Mouse (Mus musculus) stomach, embryonic 16.5 days (tissue): Measurements from ENCODE around the gene Agtrap. TPM values are rescaled to one million over a fixed set of nuclear protein-coding genes. Genes with fewer than 3 reads are reported as not detected.
A peak's percentile ranks its signal among the peaks of the same experiment; 100 is the strongest.

Experiments
- ATAC-seq: fragments of 200-750 bp; cut with Nextera tagmentation; 2 replicates; pipeline ENCODE4 v1.8.0; 2017; ENCODE audit warnings: moderate number of reproducible peaks, moderate TSS enrichment; ENCODE audit not compliant: insufficient read depth, low FRiP score
- H3K27ac ChIP-seq: fragments of 300-500 bp; sonication (generic); 2 replicates; pipeline ENCODE4 v1.5.1; 2014; ENCODE audit warnings: low read length
- H3K27me3 ChIP-seq: fragments of 300-500 bp; sonication (generic); 2 replicates; pipeline ENCODE4 v1.6.1; 2014; ENCODE audit warnings: low read length, control low read depth, mixed read lengths; ENCODE audit not compliant: control insufficient read depth, insufficient read depth
- H3K36me3 ChIP-seq: fragments of 300-500 bp; sonication (generic); 2 replicates; pipeline ENCODE4 v1.6.1; 2014; ENCODE audit warnings: low read length; ENCODE audit not compliant: control insufficient read depth, insufficient read depth
- H3K4me1 ChIP-seq: fragments of 300-500 bp; sonication (generic); 2 replicates; pipeline ENCODE4 v1.6.1; 2014; ENCODE audit warnings: low read length, control low read depth, mixed read lengths; ENCODE audit not compliant: control insufficient read depth, insufficient read depth
- H3K4me2 ChIP-seq: fragments of 300-500 bp; sonication (generic); 2 replicates; pipeline ENCODE4 v1.6.1; 2014; ENCODE audit warnings: low read depth, low read length, mixed read lengths
- H3K4me3 ChIP-seq: fragments of 300-500 bp; sonication (generic); replicated peaks from 2 replicates; pipeline ENCODE4 v1.5.1; 2014; ENCODE audit warnings: mild to moderate bottlenecking, low read length
- H3K9ac ChIP-seq: fragments of 300-500 bp; sonication (generic); 2 replicates; pipeline ENCODE4 v1.6.1; 2014; ENCODE audit warnings: low read length
- H3K9me3 ChIP-seq: fragments of 300-500 bp; sonication (generic); replicated peaks from 2 replicates; pipeline ENCODE4 v1.6.1; 2016; ENCODE audit warnings: low read length, control low read depth; ENCODE audit not compliant: control insufficient read depth
- WGBS: fragments of 180-500 bp; shearing (Covaris S2); extraction: QIAGEN DNeasy Blood & Tissue Kit; methylation state at CpG from one replicate; pipeline ENCODE4 v1.1.7; 2014; 5-methylcytosine and 5-hydroxymethylcytosine counted together
- polyA plus RNA-seq: library from polyadenylated mRNA; unstranded; fragments of >200 nt; fragmentation: Nextera tagmentation; extraction: Ambion mirVana; gene quantifications from 2 replicates; pipeline ENCODE4 v1.2.1, GENCODE M21; 2015

Gene Agtrap
- polyA plus RNA-seq, 1 experiment from 2014 or later = 16.5 TPM

DNA sequence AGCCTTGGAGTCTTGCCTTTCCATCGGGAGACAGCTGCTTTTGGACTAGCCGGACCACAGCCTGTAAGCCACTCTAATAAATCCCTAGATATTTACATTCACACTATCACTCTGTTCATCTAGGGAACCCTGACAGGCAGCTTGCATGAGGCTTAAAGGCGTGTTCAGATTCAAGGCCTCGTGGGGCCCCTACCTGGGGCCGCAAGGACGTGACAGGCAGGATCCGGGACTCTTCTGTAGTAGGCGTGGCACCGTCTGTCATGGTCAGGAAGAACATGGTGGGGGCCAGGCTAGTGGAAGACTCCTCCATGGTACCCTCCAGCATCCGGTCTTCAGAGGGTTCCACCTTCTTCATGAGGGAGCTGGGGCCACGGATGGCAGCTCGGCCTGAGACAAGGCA lies 24.7 kb upstream of the Agtrap start:
- ATAC-seq = no peak
- H3K36me3 ChIP-seq = no peaks in the 10 kb centered on the region
- H3K4me3 ChIP-seq = no peak overlapping the region
- 0 out of 2 replicates have a peak, but pooled peaks cover 4% of the 10 kb centered on the region for H3K4me1 ChIP-seq
- H3K27me3 ChIP-seq = peaks cover 2% of the 10 kb centered on the region; the same call in 1 of the 2 replicates
- WGBS = 68% methylated on average over 12 of the region's 12 CpGs
- H3K9ac ChIP-seq = no peak overlapping the region
- no peak overlapping the region for H3K4me2 ChIP-seq
- no peak overlapping the region for H3K27ac ChIP-seq
- H3K9me3 ChIP-seq = no peaks in the 10 kb centered on the region

DNA sequence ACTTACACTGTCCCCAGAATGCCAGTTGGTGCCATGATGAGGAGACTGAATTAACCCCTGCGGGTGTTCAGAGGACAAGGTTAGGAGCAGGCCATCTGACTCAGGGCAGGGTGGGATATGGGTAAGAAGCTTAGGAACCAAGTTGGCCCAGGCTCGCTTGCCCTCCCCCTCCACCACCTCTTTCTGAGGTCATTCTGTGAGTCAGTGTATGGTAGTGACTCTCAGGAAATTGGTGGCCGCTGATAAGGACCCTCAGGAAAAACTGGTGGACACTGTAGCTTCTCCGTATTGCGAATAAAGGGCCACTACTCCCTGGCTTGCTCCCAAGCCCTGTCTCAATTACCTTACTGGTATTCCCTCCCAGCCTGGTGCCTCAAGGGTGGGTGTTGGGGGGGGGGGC lies 21.4 kb upstream of the Agtrap start:
- Histone ChIP-seq H3K9me3 (no peaks in the 10 kb centered on the region), H3K4me2 (no peak overlapping the region), H3K9ac (no peak overlapping the region), H3K4me1 (0 out of 2 replicates have a peak, but pooled peaks cover 4% of the 10 kb centered on the region), H3K27me3 (peaks cover 2% of the 10 kb centered on the region; the same call in 1 of the 2 replicates), H3K36me3 (no peaks in the 10 kb centered on the region), H3K27ac (no peak overlapping the region), H3K4me3 (no peak overlapping the region)
- WGBS = 78% methylated on average over 5 of the region's 5 CpGs
- no peak for ATAC-seq

DNA sequence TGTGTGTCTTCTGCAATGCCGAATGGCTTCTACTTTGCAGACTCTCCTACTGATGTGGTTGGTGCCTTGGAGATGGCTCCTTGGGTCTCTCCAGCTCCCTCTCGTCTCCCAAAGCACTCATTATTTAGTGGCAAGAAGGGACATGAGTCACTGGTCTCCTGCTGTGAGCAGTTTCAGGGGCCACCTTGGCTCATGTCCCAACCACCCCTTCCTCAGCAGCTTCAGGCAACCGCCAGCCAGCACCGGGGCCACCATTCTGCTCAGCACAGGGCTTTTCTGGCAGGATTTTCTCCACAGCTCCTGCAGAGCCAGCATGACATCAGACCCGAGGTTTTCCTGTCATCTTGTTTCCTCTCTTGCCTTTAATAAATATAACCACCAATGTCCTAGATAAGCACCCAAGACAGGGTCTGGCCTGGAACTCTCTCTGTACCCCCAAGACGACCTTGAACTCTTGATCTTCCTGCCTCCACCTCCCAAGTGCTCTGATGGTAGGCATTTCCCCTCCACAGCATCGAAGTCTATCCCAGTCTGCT lies 20.8 kb upstream of the Agtrap start:
- H3K27ac ChIP-seq = no peak overlapping the region
- 57% methylated on average over 7 of the region's 7 CpGs for WGBS
- ATAC-seq = no peak
- no peak overlapping the region for H3K9ac ChIP-seq
- H3K4me2 ChIP-seq = no peak overlapping the region
- 0 out of 2 replicates have a peak, but pooled peaks cover 4% of the 10 kb centered on the region for H3K4me1 ChIP-seq
- H3K36me3 ChIP-seq = no peaks in the 10 kb centered on the region
- no peak overlapping the region for H3K4me3 ChIP-seq
- peaks cover 2% of the 10 kb centered on the region; the same call in 1 of the 2 replicates for H3K27me3 ChIP-seq
- H3K9me3 ChIP-seq = no peaks in the 10 kb centered on the region

DNA sequence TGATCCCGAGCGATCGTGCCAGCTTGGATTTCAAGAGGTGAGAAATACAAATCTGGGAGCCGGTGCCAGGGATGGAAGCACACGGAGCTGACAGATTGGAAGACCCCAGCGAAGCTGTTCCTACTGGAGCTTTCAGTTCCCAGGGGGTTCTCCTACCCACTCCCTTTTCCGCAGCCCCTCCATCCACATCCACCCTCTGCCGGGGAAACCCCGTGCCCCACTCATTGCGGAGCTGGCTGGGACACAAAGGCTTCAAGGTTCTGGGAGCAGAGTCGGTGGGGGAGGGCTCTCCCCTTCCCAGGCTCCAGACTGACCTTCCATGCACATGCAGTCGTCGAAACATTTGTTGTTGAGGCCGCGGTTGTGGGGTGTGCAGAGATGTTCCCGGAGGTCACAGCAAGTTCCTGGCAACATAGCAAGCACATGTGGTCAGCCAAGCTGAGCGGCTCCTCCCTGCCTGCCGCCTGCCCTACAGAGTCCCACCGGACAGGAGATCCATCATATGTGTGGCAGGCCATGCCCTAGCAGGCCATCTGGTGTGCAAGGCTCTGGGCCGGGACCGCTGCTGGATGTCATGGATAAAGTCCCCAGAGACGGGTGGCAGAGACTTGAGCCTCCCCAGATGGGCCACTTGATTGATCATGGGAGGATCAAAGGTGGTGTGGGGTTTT lies 19.9 kb upstream of the Agtrap start:
- Histone ChIP-seq H3K27me3 (peaks cover 2% of the 10 kb centered on the region; the same call in 1 of the 2 replicates), H3K9me3 (no peaks in the 10 kb centered on the region), H3K27ac (no peak overlapping the region), H3K9ac (no peak overlapping the region; the same call in 1 of the 2 replicates), H3K4me3 (no peak overlapping the region), H3K4me1 (0 out of 2 replicates have a peak, but pooled peaks cover 4% of the 10 kb centered on the region), H3K36me3 (no peaks in the 10 kb centered on the region), H3K4me2 (no peak overlapping the region)
- ATAC-seq = peak; percentile 26; the same call in 1 of the 2 replicates
- 23% methylated on average over 22 of the region's 22 CpGs for WGBS

DNA sequence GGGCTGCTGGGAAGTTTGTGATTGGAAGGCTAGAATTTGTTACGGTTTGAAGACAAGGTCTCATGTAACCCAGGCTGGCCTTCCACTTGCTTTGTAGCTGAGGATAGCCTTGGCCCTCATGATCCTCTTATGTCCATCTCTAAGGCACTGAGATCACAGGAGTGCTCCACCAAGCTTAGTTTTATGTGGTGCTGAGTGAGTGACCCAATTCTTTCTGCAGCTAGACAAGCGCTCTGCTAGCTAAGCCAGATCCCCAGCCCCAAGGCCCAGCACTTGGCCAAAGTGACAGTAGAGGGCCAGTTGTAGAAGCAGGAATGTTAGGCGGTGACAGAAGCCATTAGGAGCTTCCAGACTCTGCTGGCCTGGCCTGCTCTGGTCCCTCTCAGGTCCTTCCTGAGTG lies 16.3 kb upstream of the Agtrap start:
- WGBS = 89% methylated on average over 3 of the region's 3 CpGs
- ATAC-seq = no peak
- no peak overlapping the region for H3K27ac ChIP-seq
- H3K9me3 ChIP-seq = no peaks in the 10 kb centered on the region
- no peak overlapping the region for H3K4me3 ChIP-seq
- H3K9ac ChIP-seq = no peak overlapping the region
- no peak overlapping the region for H3K4me2 ChIP-seq
- peaks cover 4% of the 10 kb centered on the region; the same call in 1 of the 2 replicates for H3K4me1 ChIP-seq
- no peaks in the 10 kb centered on the region for H3K36me3 ChIP-seq
- H3K27me3 ChIP-seq = peaks cover 2% of the 10 kb centered on the region; the same call in 1 of the 2 replicates

DNA sequence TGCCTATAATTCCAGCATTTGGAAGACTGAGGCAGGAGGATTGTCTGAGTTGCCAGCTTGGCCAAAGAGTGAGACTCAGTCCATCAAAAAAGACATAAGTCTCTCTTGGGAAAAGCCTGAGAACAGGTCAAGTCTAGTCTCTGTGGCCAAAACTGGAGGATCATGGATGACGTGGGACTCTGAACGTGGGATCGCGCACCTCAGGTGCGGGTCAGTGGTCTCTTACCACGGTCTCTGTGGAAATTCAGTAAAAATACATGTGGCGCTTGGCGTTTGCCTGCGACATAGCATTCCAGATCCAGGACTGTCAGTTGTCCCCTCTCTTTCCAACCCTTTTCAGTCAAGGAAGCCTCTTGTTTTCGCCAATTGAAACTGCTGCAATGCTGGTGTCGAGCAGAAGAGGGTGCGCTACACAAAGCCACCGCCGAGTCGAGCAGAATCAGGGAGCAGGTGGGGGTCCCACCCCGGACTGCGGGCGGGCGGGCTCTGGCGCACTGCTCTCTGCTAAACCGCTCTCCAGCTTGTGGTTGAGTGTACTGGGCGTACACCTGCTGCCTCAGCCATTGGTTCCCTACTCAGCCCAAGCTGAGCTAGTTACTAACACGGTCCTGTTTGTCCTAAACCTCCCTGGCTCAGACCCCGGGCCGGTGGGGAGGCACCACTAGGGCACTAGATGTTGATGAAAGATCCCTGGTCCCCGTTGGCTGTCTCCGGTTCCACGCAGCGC lies 14.1 kb upstream of the Agtrap start:
- Histone ChIP-seq H3K4me3 (peak overlapping the region; percentile 22), H3K27me3 (no peaks in the 10 kb centered on the region), H3K9me3 (no peaks in the 10 kb centered on the region), H3K9ac (peak overlapping the region; percentile 13; the same call in 1 of the 2 replicates), H3K4me1 (no peaks in the 10 kb centered on the region; the same call in 1 of the 2 replicates), H3K27ac (no peak overlapping the region), H3K36me3 (no peaks in the 10 kb centered on the region), H3K4me2 (peak overlapping the region; percentile 48)
- ATAC-seq = peak; percentile 43; the same call in 1 of the 2 replicates
- 18% methylated on average over 29 of the region's 29 CpGs for WGBS

DNA sequence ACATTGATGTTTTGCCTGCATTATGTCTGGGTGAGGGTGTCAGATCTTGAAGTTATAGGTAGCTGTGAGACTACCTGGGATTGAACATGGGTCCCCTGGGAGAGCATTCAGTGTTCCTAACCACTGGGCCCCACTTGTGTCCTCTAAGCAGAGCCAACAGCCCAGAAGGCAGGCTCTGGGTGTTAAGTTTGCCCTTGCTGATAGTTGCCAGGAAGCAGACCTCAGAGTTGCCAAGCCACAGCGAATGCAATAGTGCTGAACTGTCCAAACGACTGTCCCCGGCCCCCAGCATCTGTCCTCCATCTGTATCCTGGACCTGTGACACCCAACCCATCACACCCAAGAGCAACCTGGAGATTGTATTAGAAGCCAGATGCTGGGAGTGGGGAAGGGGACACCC lies 10.8 kb upstream of the Agtrap start:
- ATAC-seq = no peak
- Histone ChIP-seq H3K27me3 (no peaks in the 10 kb centered on the region), H3K4me2 (no peak overlapping the region), H3K27ac (no peak overlapping the region), H3K9me3 (no peaks in the 10 kb centered on the region), H3K9ac (no peak overlapping the region), H3K4me3 (no peak overlapping the region), H3K4me1 (no peaks in the 10 kb centered on the region; the same call in 1 of the 2 replicates), H3K36me3 (no peaks in the 10 kb centered on the region)
- WGBS = 63% methylated on average over 3 of the region's 3 CpGs

DNA sequence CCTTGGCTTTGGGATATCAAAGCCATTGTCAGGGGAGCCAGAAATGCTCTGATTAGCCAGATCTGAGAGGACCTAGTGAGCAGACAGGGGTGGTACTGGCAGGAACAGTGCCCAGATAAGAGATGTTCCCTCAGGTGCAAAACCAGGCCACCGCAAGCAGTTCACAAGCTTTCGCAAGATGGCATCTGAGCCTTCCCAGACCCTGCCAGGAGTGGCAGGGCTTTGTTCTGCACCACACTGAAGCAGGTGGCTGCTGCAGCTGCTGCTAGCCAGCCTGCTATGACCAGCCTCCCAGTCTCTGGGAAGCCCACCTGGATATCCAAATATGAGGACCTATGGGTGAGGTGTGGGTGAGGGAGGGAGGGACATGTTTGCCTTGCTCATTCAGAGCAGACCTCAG lies 10.1 kb upstream of the Agtrap start:
- Histone ChIP-seq H3K27ac (no peak overlapping the region), H3K4me2 (no peak overlapping the region), H3K36me3 (no peaks in the 10 kb centered on the region), H3K9ac (no peak overlapping the region), H3K27me3 (no peaks in the 10 kb centered on the region), H3K4me3 (no peak overlapping the region), H3K9me3 (no peaks in the 10 kb centered on the region), H3K4me1 (no peaks in the 10 kb centered on the region; the same call in 1 of the 2 replicates)
- ATAC-seq = no peak
- WGBS = 93% methylated on average over 2 of the region's 2 CpGs

DNA sequence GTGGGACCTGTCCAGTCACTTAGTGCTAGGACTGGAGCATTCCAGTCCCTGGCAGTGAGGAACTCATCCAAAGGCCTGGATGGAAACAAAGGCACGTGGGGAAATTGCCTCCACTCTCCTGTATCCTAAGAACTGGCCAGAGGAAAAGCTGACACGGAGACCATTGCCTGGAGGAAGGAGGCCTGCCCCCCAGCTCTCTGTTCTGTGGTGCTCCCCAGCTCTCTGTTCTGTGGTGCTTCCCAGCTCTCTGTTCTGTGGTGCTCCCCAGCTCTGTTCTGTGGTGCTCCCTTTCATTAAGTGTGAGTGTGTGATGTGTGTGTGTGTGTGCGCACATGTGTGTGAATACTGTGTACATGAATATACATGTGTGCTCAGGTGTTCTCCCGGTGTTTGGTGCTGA lies 7.2 kb upstream of the Agtrap start:
- 73% methylated on average over 4 of the region's 4 CpGs for WGBS
- no peak for ATAC-seq
- H3K27me3 ChIP-seq = no peaks in the 10 kb centered on the region

More for the DNA sequence above, 7.2 kb upstream of the Agtrap start:
- Histone ChIP-seq H3K27ac (no peak overlapping the region), H3K4me2 (no peak overlapping the region), H3K9me3 (no peaks in the 10 kb centered on the region), H3K36me3 (no peaks in the 10 kb centered on the region), H3K4me1 (no peaks in the 10 kb centered on the region), H3K9ac (no peak overlapping the region), H3K4me3 (no peak overlapping the region)
